Mouse (Mus musculus) CH12.LX (cell line): ENCODE measurements around the gene Dock10. TPM values are rescaled to one million over a fixed set of nuclear protein-coding genes. Genes with fewer than 3 reads are reported as not detected.
A peak's percentile ranks its signal among the peaks of the same experiment; 100 is the strongest.

Experiments
- DNase-seq: peaks from one replicate; pipeline ENCODE4 v3.0.0-alpha.2; 2013; ENCODE audit errors: extremely low read depth
- H3K27ac ChIP-seq: 2 replicates; pipeline ENCODE4 v1.5.1; 2012; ENCODE audit warnings: low read depth, mild to moderate bottlenecking, control low read depth, moderate library complexity; ENCODE audit not compliant: insufficient read depth
- H3K27me3 ChIP-seq: replicated peaks from 2 replicates; pipeline ENCODE3; 2012; ENCODE audit warnings: inconsistent platforms
- H3K36me3 ChIP-seq, 2 experiments: replicated peaks in 1 of 2; 2 replicates each; pipeline versions ENCODE3 to v1.6.1; 2012; ENCODE audit warnings: inconsistent platforms in 1 of 2, low read length in 1 of 2, mild to moderate bottlenecking in 1 of 2, mixed read lengths in 1 of 2, moderate library complexity in 1 of 2; ENCODE audit not compliant: control insufficient read depth in 1 of 2, insufficient read depth in 1 of 2
- H3K4me1 ChIP-seq, 2 experiments: 2 replicates each; pipeline ENCODE4 v1.6.1; 2012; ENCODE audit warnings: inconsistent platforms in 1 of 2, moderate library complexity in 1 of 2; ENCODE audit not compliant: insufficient read depth in 2 of 2, control insufficient read depth in 1 of 2
- H3K4me2 ChIP-seq: 2 replicates; pipeline ENCODE4 v1.6.1; 2012; ENCODE audit warnings: low read depth, mild to moderate bottlenecking, control low read depth; ENCODE audit not compliant: poor library complexity, insufficient read depth, severe bottlenecking
- H3K4me3 ChIP-seq, 3 experiments: fragments of 150-350 bp in 1 of 3; sonication (generic) in 1 of 3; replicated peaks in 1 of 3; 2 replicates each; pipeline versions ENCODE3 to v1.5.1; 2011 to 2012; ENCODE audit warnings: low read depth in 2 of 3, low read length in 2 of 3, mild to moderate bottlenecking in 2 of 3, moderate library complexity in 2 of 3, control low read depth in 1 of 3, improper control_type of control experiment in 1 of 3, inconsistent platforms in 1 of 3, mixed read lengths in 1 of 3; ENCODE audit not compliant: poor library complexity in 1 of 3
- H3K79me2 ChIP-seq: replicated peaks from 2 replicates; pipeline ENCODE4 v1.6.1; 2012; ENCODE audit warnings: mild to moderate bottlenecking, moderate library complexity; ENCODE audit not compliant: control insufficient read depth, poor library complexity, insufficient read depth, severe bottlenecking; ENCODE audit errors: extremely low read depth
- H3K9ac ChIP-seq: 2 replicates; pipeline ENCODE4 v1.6.1; 2012; ENCODE audit warnings: low read depth, mild to moderate bottlenecking, control low read depth, moderate library complexity; ENCODE audit not compliant: insufficient read depth
- H3K9me3 ChIP-seq: replicated peaks from 2 replicates; pipeline ENCODE3; 2012; ENCODE audit warnings: low read length, inconsistent platforms, mixed read lengths
- BHLHE40 ChIP-seq: IDR thresholded peaks from 2 replicates; pipeline ENCODE4 v1.6.1; 2011; ENCODE audit warnings: mild to moderate bottlenecking, low read depth, low read length, improper control_type of control experiment
- CHD1 ChIP-seq: IDR thresholded peaks from 2 replicates; pipeline ENCODE4 v1.6.1; 2012; ENCODE audit warnings: low read depth, low read length, improper control_type of control experiment, inconsistent platforms
- CHD2 ChIP-seq: IDR thresholded peaks from 2 replicates; pipeline ENCODE4 v1.6.1; 2011; ENCODE audit warnings: low read length, improper control_type of control experiment
- CTCF ChIP-seq, 2 experiments: IDR thresholded peaks in 1 of 2; conservative IDR thresholded peaks in 1 of 2; 2 replicates each; pipeline ENCODE4 v1.5.1; 2011 to 2012; ENCODE audit warnings: low read depth in 2 of 2, low read length in 2 of 2, improper control_type of control experiment in 1 of 2, inconsistent platforms in 1 of 2, mild to moderate bottlenecking in 1 of 2, moderate library complexity in 1 of 2
- E2F4 ChIP-seq: IDR thresholded peaks from 2 replicates; pipeline ENCODE4 v1.6.1; 2011; ENCODE audit warnings: low read depth, low read length, improper control_type of control experiment; ENCODE audit not compliant: insufficient replicate concordance
- ELF1 ChIP-seq: IDR thresholded peaks from 2 replicates; pipeline ENCODE4 v1.6.1; 2014; ENCODE audit warnings: low read depth, mild to moderate bottlenecking, inconsistent platforms, low read length, improper control_type of control experiment
- EP300 ChIP-seq: IDR thresholded peaks from 2 replicates; pipeline ENCODE4 v1.6.1; 2011; ENCODE audit warnings: low read length, improper control_type of control experiment
- ETS1 ChIP-seq: conservative IDR thresholded peaks from 2 replicates; pipeline ENCODE4 v1.6.1; 2012; ENCODE audit warnings: low read depth, mild to moderate bottlenecking, inconsistent platforms, low read length, improper control_type of control experiment, moderate library complexity
- GABPA ChIP-seq: IDR thresholded peaks from 2 replicates; pipeline ENCODE4 v1.6.1; 2012; ENCODE audit warnings: low read depth, low read length, improper control_type of control experiment, inconsistent platforms; ENCODE audit not compliant: insufficient replicate concordance
- HCFC1 ChIP-seq: IDR thresholded peaks from 2 replicates; pipeline ENCODE4 v1.6.1; 2012; ENCODE audit warnings: low read depth, mild to moderate bottlenecking, inconsistent platforms, low read length, improper control_type of control experiment
- IRF4 ChIP-seq: IDR thresholded peaks from 2 replicates; pipeline ENCODE4 v1.6.1; 2014; ENCODE audit warnings: low read depth, mild to moderate bottlenecking, inconsistent platforms, low read length, improper control_type of control experiment
- JUN ChIP-seq: IDR thresholded peaks from 2 replicates; pipeline ENCODE4 v1.6.1; 2011; ENCODE audit warnings: low read depth, mild to moderate bottlenecking, low read length, improper control_type of control experiment, moderate library complexity; ENCODE audit not compliant: insufficient read depth
- JUND ChIP-seq: conservative IDR thresholded peaks from 2 replicates; pipeline ENCODE4 v1.6.1; 2011; ENCODE audit warnings: low read depth, low read length, improper control_type of control experiment
- KAT2A ChIP-seq: IDR thresholded peaks from 2 replicates; pipeline ENCODE4 v1.6.1; 2012; ENCODE audit warnings: low read length, improper control_type of control experiment, inconsistent platforms; ENCODE audit not compliant: insufficient replicate concordance
- MAFK ChIP-seq: IDR thresholded peaks from 2 replicates; pipeline ENCODE4 v1.6.1; 2011; ENCODE audit warnings: low read length, improper control_type of control experiment; ENCODE audit not compliant: insufficient replicate concordance
- MAX ChIP-seq: IDR thresholded peaks from 2 replicates; pipeline ENCODE4 v1.6.1; 2011; ENCODE audit warnings: low read length, improper control_type of control experiment
- MAZ ChIP-seq: IDR thresholded peaks from 2 replicates; pipeline ENCODE4 v1.6.1; 2012; ENCODE audit warnings: low read depth, mild to moderate bottlenecking, inconsistent platforms, low read length, improper control_type of control experiment, moderate library complexity
- MEF2A ChIP-seq: IDR thresholded peaks from 2 replicates; pipeline ENCODE4 v1.6.1; 2014; ENCODE audit warnings: low read depth, mild to moderate bottlenecking, inconsistent platforms, low read length, improper control_type of control experiment, borderline replicate concordance
- MXI1 ChIP-seq: IDR thresholded peaks from 2 replicates; pipeline ENCODE4 v1.6.1; 2011; ENCODE audit warnings: mild to moderate bottlenecking, low read depth, low read length, improper control_type of control experiment
- MYC ChIP-seq: IDR thresholded peaks from 2 replicates; pipeline ENCODE4 v1.6.1; 2011; ENCODE audit warnings: low read depth, mild to moderate bottlenecking, improper control_type of control experiment, low read length
- NELFE ChIP-seq: IDR thresholded peaks from 2 replicates; pipeline ENCODE4 v1.6.1; 2011; ENCODE audit warnings: low read depth, low read length, improper control_type of control experiment
- NRF1 ChIP-seq: IDR thresholded peaks from 2 replicates; pipeline ENCODE4 v1.6.1; 2014; ENCODE audit warnings: low read depth, mild to moderate bottlenecking, inconsistent platforms, low read length, improper control_type of control experiment, moderate library complexity
- PAX5 ChIP-seq: IDR thresholded peaks from 2 replicates; pipeline ENCODE4 v1.6.1; 2012; ENCODE audit warnings: low read length, inconsistent platforms, mixed read lengths
- POLR2A ChIP-seq: IDR thresholded peaks from 2 replicates; pipeline ENCODE4 v1.6.1; 2011; ENCODE audit warnings: low read depth, mild to moderate bottlenecking, improper control_type of control experiment, low read length
- POLR2AphosphoS2 ChIP-seq: IDR thresholded peaks from 2 replicates; pipeline ENCODE4 v1.6.1; 2011; ENCODE audit warnings: low read depth, low read length, improper control_type of control experiment
- RAD21 ChIP-seq: IDR thresholded peaks from 2 replicates; pipeline ENCODE4 v1.6.1; 2011; ENCODE audit warnings: low read depth, mild to moderate bottlenecking, low read length, improper control_type of control experiment, moderate library complexity
- RCOR1 ChIP-seq: conservative IDR thresholded peaks from 2 replicates; pipeline ENCODE4 v1.6.1; 2012; ENCODE audit warnings: low read depth, mild to moderate bottlenecking, inconsistent platforms, low read length, improper control_type of control experiment
- SIN3A ChIP-seq: IDR thresholded peaks from 2 replicates; pipeline ENCODE4 v1.6.1; 2012; ENCODE audit warnings: low read length, improper control_type of control experiment, inconsistent platforms
- SMC3 ChIP-seq: IDR thresholded peaks from 2 replicates; pipeline ENCODE4 v1.6.1; 2011; ENCODE audit warnings: low read depth, low read length, improper control_type of control experiment
- TBP ChIP-seq: conservative IDR thresholded peaks from 2 replicates; pipeline ENCODE4 v1.6.1; 2011; ENCODE audit warnings: low read depth, low read length, improper control_type of control experiment
- TCF12 ChIP-seq: IDR thresholded peaks from 2 replicates; pipeline ENCODE4 v1.6.1; 2014; ENCODE audit warnings: low read depth, mild to moderate bottlenecking, inconsistent platforms, low read length, improper control_type of control experiment
- UBTF ChIP-seq: IDR thresholded peaks from 2 replicates; pipeline ENCODE4 v1.6.1; 2012; ENCODE audit warnings: low read depth, mild to moderate bottlenecking, inconsistent platforms, low read length, improper control_type of control experiment, moderate library complexity
- USF1 ChIP-seq: IDR thresholded peaks from 2 replicates; pipeline ENCODE4 v1.6.1; 2014; ENCODE audit warnings: low read depth, mild to moderate bottlenecking, inconsistent platforms, low read length, improper control_type of control experiment
- USF2 ChIP-seq: conservative IDR thresholded peaks from 2 replicates; pipeline ENCODE4 v1.6.1; 2011; ENCODE audit warnings: low read depth, low read length, improper control_type of control experiment
- ZC3H11A ChIP-seq: IDR thresholded peaks from 2 replicates; pipeline ENCODE4 v1.6.1; 2012; ENCODE audit warnings: low read depth, mild to moderate bottlenecking, inconsistent platforms, low read length, improper control_type of control experiment
- ZKSCAN1 ChIP-seq: IDR thresholded peaks from 2 replicates; pipeline ENCODE4 v1.6.1; 2012; ENCODE audit warnings: low read depth, inconsistent platforms, low read length, improper control_type of control experiment, borderline replicate concordance
- ZMIZ1 ChIP-seq: IDR thresholded peaks from 2 replicates; pipeline ENCODE4 v1.6.1; 2012; ENCODE audit warnings: low read depth, mild to moderate bottlenecking, inconsistent platforms, low read length, improper control_type of control experiment
- ZNF384 ChIP-seq: IDR thresholded peaks from 2 replicates; pipeline ENCODE4 v1.6.1; 2012; ENCODE audit warnings: low read depth, low read length, improper control_type of control experiment, inconsistent platforms
- dilution Hi-C: fragments of 300-500 bp; cut with MboI; formaldehyde crosslinking; loops from 2 replicates; pipeline ENCODE4 v1.14.3; 2020; ENCODE audit warnings: low sequenced_read_pairs; ENCODE audit not compliant: extremely low pct_unique_long_range_greater_than_20kb, extremely low pct_ligation_motif_present
- in situ Hi-C: fragments of 300-500 bp; cut with MboI; formaldehyde crosslinking; loops from 3 replicates; pipeline ENCODE4 v1.14.3; 2019; ENCODE audit warnings: low sequenced_read_pairs, low pct_ligation_motif_present, low pct_unique_long_range_greater_than_20kb, mixed read lengths
- polyA plus RNA-seq: library from polyadenylated mRNA; unstranded; fragments of >175 nt; gene quantifications from 2 replicates; pipeline ENCODE4 v1.2.1, GENCODE M21; 2012; ENCODE audit warnings: low read depth; ENCODE audit not compliant: insufficient read length
- total RNA-seq, 2 experiments: library from RNA; depleted of rRNA; stranded (reverse); fragments of 300-350 nt in 1 of 2; fragments of >200 nt in 1 of 2; gene quantifications; 2 replicates each; pipeline ENCODE4 v1.2.3; 2012 to 2014

Dock10 gene
- 41.4 and 44.7 TPM in 2 replicates for total RNA-seq (2012; rRNA removed)
- total RNA-seq (2014; rRNA removed) = 62.2 and 74.4 TPM in 2 replicates
- 66.2 and 77.2 TPM in 2 replicates for polyA plus RNA-seq

GRCm38 (mm10) chr1:80757977-80758797 lies at the start of gene Dock10:
Gene Dock10 (minus strand): TSS chr1:80758527.
- TF ChIP-seq JUN (no peak), MYC (no peak), KAT2A (no peak), GABPA (no peak), MAFK (no peak), MXI1 (peak; percentile 53; the same call in 1 of the 2 replicates), IRF4 (no peak), USF1 (no peak), POLR2AphosphoS2 (no peak), USF2 (no peak), ZC3H11A (no peak), MAX (no peak), EP300 (no peak), PAX5 (no peak), E2F4 (no peak), ELF1 (peak; percentile 60), NRF1 (no peak), UBTF (peak; percentile 91), MEF2A (no peak), JUND (no peak), CHD2 (no peak), ZNF384 (no peak), TCF12 (peak; percentile 52; the same call in 1 of the 2 replicates), CTCF (conservative IDR thresholded peaks at IDR 0.05 in 1 of 2, IDR thresholded peaks at IDR 0.05 in 1 of 2; ENCODE audit: low read depth in 2 of 2, low read length in 2 of 2) (no peak), ZKSCAN1 (no peak), BHLHE40 (0 out of 2 replicates have a peak, but pooled peaks have one; percentile 7), SIN3A (0 out of 2 replicates have a peak, but pooled peaks have one; percentile 29), ETS1 (no peak), HCFC1 (no peak), NELFE (peak; percentile 47), ZMIZ1 (no peak; the same call in 1 of the 2 replicates), SMC3 (no peak), RCOR1 (no peak), TBP (no peak), POLR2A (peak; percentile 57; the same call in 1 of the 2 replicates), MAZ (0 out of 2 replicates have a peak, but pooled peaks have one; percentile 21), CHD1 (0 out of 2 replicates have a peak, but pooled peaks have one; percentile 55), RAD21 (no peak)
- peak within 1 kb of the TSS; percentile 79 for H3K9ac ChIP-seq
- peaks cover 4% of the 10 kb centered on the region for H3K9me3 ChIP-seq
- peaks cover 9 to 64% of the 10 kb centered on the region in 2 experiments for H3K4me1 ChIP-seq
- DNase-seq = peak; percentile 44
- peaks cover under 1 to 17% of the 10 kb centered on the region in 2 experiments for H3K36me3 ChIP-seq
- dilution Hi-C loops (no loop called here), in situ Hi-C loops (no loop called here)
- H3K27me3 ChIP-seq = no peaks in the 10 kb centered on the region
- peak within 1 kb of the TSS; percentile 99 for H3K4me2 ChIP-seq
- peaks cover 38% of the 10 kb centered on the region for H3K79me2 ChIP-seq
- peak within 1 kb of the TSS; percentile 72 to 91 (median 84) for H3K4me3 ChIP-seq
- H3K27ac ChIP-seq = peak within 1 kb of the TSS; percentile 67
